Mouse (Mus musculus): Measurements from ENCODE around the gene Pex7.
A peak's percentile ranks its signal among the peaks of the same experiment; 100 is the strongest.
"Not testable (repeated sequence)": the region's sequence is repeated elsewhere in the genome, so short reads cannot be mapped to it uniquely, and the experiment has no call there.

The Pex7 gene

DNA sequence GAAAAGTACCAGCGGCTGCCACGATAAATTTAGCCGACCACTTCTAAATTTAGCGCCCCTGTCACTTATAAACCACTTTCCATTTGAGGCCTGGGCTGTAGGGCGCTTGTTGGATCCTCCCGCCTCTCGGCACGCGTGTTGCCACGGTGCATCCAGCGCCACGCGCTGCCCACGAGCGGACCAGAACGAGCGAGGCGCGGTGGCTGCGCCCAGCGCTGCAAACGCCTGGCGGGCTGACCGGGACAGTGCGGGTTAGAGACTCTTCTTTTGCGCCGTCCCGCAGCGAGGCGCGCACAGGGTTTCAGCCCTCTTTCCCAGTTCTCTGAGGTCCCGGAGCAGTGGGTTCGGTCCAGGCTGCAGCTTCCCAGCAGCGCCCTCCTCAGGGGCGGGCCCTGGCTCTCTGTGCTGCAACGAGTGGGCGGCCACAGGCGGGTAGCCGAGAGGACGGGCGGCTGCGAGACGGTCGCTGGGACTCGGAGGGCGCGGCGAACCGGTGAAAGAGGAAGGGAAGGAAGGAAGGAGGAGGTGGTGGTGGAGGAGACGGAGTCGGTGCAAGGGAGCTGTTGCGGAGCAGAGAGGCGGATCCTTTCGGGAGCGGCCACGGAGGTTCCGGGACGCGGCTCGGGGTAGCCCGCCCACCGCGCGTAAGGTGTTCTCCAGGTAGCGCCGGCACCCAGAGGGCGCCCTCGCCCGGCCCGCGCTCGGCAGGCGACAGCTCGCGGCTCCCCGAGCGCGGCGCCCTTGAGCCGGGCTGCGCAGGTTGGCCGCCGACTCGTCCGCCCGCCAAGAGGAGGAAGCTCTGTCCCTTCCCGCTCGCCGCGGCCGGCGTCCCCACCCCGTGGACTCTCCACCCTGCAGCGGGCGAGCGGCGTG is 26.3 kb upstream of the Pex7 start:
- ATAC-seq (ENCODE audit: low TSS enrichment), result peak; percentile 75

- no peak for ATAC-seq (ENCODE audit: low TSS enrichment)
These were observed 25.5 kb upstream of the Pex7 start for GRCm38 (mm10) chr10:19932986-19933385.

- ATAC-seq (ENCODE audit: low TSS enrichment), result no peak
These were observed 20.7 kb upstream of the Pex7 start for GRCm38 (mm10) chr10:19928205-19928604.

- ATAC-seq (ENCODE audit: low TSS enrichment), result not testable (repeated sequence)
These were observed 19.0 kb upstream of the Pex7 start for GRCm38 (mm10) chr10:19926391-19926897.

DNA sequence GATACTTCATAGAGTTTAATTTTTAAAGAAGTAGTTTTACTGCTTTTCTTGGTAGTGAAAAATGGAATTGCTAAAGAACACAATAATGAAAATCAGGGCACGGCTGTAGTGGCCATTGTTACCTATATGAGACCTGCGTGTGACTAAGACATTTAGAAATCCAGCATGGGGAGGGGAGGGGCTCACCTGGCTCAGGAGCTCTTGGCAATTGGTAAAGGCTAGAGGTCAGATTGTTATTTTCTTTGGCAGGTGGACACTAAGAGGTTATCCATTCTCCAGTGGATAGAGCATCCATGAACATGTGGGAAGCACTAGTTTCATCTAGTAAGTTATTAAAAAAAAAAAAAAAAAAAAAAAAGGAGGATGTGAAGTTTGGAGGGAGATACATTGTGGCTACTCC is 16.8 kb upstream of the Pex7 start:
- no peak for ATAC-seq (ENCODE audit: low TSS enrichment)

GRCm38 (mm10) chr10:19922410-19922809 is 14.9 kb upstream of the Pex7 start:
- ATAC-seq (ENCODE audit: low TSS enrichment), result no peak

DNA sequence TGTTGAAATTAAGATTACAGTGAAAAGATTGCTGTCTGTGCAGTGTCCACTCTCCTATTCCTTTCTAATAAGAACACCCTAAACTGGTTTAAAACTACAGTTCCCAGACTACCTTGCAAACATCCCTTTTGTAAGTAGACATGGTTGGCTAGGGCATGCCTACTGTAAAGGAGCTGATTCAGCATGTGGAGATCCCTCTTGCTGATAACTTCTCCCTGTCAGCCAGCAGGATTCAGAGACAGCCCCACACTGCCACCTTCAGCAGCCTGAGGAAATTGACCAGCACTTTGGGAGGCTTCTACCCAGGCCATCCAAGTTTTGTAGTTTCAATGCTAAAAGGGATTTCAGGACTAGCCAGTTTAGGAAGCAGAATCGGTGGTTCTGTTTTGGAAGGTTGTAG is 7.8 kb upstream of the Pex7 start:
- peak; percentile 100 for ATAC-seq (ENCODE audit: low TSS enrichment)

DNA sequence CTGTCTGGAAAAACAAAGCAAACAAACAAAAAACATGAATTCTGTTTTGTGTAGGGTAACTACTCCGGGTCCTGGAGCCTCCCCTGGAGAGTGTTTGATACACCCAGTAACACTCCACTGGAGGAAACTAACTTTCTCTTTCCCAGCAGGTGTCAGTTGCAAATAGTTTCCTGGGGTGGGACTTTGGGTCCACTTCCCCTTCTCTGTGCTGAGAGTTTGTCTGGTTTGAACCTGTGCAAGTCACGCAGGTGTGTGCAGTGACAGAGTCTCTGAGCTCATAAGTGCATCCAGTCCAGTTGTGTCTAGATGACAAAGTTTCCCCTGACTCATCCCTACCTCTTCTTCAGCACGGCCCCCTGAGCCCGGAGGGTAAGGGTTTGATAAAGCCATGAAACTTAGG is 6.3 kb upstream of the Pex7 start:
- no peak for ATAC-seq (ENCODE audit: low TSS enrichment)

GRCm38 (mm10) chr10:19911583-19911982 is 4.1 kb upstream of the Pex7 start:
- no peak for ATAC-seq (ENCODE audit: low TSS enrichment)

DNA sequence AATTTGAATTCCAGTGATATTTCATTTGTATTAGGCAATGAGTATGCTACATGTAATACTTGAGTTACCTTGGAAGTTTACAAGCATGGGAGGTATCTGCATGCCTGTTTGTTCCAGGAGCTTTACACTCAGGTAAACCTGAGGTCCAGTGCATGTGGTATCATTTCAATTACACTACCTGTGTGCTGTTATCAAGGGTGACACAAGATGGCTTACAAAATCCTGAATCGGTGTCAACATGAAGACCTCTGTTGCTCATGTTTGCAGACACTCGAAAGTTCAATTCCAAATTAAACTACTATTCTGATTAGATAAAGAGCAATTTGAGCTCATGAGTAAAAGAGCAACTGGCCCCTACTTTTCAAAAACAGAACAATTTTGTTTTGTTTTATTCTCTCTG is 3.0 kb upstream of the Pex7 start:
- no peak for ATAC-seq (ENCODE audit: low TSS enrichment)

GRCm38 (mm10) chr10:19908076-19908475 is 587 bp upstream of the Pex7 start:
- no peak for ATAC-seq (ENCODE audit: low TSS enrichment)

GRCm38 (mm10) chr10:19904077-19904820 is 3.2 kb downstream of the Pex7 start:
- ATAC-seq (ENCODE audit: low TSS enrichment), result peak; percentile 86

- no peak for ATAC-seq (ENCODE audit: low TSS enrichment)
These were observed 5.5 kb downstream of the Pex7 start for GRCm38 (mm10) chr10:19901992-19902391.

- ATAC-seq (ENCODE audit: low TSS enrichment), result no peak
These were observed 7.3 kb downstream of the Pex7 start for GRCm38 (mm10) chr10:19900191-19900590.

- peak; percentile 74; the same call in 1 of the 2 replicates for ATAC-seq (ENCODE audit: low TSS enrichment)
These were observed 13.5 kb downstream of the Pex7 start for GRCm38 (mm10) chr10:19893976-19894375.

GRCm38 (mm10) chr10:19893146-19893545 is 14.3 kb downstream of the Pex7 start:
- no peak for ATAC-seq (ENCODE audit: low TSS enrichment)

- no peak for ATAC-seq (ENCODE audit: low TSS enrichment)
These were observed 15.8 kb downstream of the Pex7 start for GRCm38 (mm10) chr10:19891686-19892085.

- ATAC-seq (ENCODE audit: low TSS enrichment), result peak; percentile 85
These were observed 17.6 kb downstream of the Pex7 start for GRCm38 (mm10) chr10:19889908-19890307.

DNA sequence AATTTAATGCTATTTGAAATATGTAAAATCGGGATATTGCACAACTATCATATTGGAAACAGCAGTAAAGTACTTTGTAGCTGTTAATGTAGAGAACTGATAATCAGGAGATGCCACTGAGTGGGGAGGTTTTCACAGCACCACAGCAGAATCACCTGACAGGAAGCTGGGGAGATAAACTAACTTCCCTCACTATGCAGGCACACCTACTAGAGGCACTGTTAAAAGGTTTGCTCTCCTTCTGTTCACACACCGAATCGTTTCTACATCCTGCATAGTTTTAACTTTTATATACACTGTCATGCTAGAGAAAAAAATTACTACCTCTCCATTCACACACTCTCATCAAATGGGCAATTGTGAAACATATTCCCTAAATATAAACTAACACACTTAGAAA is 21.2 kb downstream of the Pex7 start:
- ATAC-seq (ENCODE audit: low TSS enrichment), result no peak

- ATAC-seq (ENCODE audit: low TSS enrichment), result no peak
These were observed 23.1 kb downstream of the Pex7 start for GRCm38 (mm10) chr10:19884409-19884808.

GRCm38 (mm10) chr10:19880437-19880836 is 27.1 kb downstream of the Pex7 start:
- no peak for ATAC-seq (ENCODE audit: low TSS enrichment)

- no peak for ATAC-seq (ENCODE audit: low TSS enrichment)
These were observed 28.3 kb downstream of the Pex7 start for GRCm38 (mm10) chr10:19879161-19879560.

DNA sequence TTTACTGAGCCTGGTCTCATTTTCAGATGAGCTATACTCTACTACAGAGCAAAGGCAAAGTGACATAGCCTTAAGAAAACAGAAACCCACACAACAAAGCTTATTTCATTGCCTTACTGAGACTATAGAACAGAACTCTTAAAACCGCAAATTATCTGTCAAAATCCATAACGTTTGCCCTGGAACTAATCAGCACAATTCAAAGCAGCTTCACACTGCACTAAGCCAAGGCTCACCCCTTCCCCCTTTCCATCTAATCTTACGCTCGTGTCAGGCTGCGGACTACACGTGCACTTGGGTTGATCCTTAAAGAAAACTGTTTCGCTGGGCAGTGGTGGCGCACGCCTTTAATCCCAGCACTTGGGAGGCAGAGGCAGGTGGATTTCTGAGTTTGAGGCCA is 29.8 kb downstream of the Pex7 start:
- no peak for ATAC-seq (ENCODE audit: low TSS enrichment)

Data from frontal cortex, adult (tissue).